Mouse (Mus musculus): ENCODE data around the gene Ccdc102a.
A peak's percentile ranks its signal among the peaks of the same experiment; 100 is the strongest.

Ccdc102a gene

DNA sequence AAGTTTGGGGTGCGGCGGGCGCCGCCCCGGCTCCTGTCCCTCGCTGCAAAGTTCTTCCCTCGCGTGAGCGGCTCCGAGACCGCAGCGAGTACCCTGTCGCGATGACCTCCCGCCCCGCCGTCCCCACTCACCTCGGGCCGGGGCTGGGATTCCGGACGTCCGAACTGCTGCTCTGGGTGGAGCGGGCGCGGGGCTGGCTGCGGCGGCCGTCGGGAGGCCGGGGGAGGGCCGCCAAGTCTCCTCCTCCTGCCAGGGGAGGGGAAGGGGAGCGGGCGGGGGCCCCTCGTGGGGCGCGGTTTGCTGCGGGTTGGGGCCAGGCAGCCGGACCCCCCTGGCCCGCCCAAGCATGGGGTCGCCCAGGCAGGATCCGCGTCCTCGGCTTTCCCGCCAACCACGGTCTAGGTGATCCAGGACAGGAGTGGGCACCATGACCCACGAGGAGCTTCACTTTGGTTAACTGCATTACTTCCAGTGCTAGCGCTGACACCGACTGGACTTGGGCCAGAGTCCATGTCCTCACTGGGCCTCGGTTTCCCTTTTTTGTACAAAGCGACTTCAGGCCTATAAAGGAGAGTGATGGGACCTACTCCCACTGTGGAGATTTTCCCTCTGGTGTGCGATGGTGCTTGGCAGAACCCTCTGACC lies at the start of gene Ccdc102a:
TSS of gene Ccdc102a (minus strand) at position 248 of the 645 bp plus-strand sequence.
- DNase-seq (ENCODE audit: low spot score): peak; percentile 70

DNA sequence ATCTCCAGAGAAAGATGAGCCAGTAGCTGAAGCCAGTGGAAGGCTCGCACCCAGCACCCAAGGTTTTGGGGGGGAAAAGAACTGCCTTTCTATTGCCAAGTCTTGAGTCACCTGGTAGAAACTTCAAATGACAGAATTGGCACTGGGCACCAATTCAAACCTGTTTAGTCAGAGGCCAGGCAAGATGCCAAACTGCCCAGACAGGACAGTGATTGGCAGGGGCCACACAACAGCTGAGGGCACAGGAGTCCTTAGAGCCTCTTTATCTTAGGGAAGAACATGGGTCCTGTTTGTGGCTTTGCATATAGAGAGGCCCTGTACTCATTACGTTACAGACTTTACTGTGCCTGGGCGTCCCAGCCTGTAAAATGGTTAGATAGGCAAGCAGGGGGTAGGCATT lies 49.7 kb upstream of the Ccdc102a start:
- no peak for DNase-seq (ENCODE audit: low spot score)

DNA sequence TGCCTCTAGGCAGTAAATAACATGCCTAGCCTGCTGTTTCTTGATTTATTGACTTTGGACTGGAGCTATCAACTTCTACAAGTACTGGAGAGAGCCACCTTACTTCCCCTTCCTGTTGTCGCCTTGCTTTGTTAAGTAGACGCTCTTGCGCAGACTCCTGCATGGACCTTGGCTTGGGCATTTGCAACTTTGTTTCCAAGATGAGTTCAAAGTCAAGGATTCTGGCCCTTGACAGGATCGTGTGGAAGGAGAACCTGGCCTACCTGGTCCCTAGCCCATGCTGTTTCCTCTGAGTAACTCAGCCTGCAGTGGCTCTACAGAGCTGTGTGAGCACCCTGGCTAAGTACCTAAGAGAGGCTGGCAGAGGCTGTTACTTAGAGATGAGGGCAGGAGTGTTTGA lies 49.2 kb upstream of the Ccdc102a start:
- no peak for DNase-seq (ENCODE audit: low spot score)

DNA sequence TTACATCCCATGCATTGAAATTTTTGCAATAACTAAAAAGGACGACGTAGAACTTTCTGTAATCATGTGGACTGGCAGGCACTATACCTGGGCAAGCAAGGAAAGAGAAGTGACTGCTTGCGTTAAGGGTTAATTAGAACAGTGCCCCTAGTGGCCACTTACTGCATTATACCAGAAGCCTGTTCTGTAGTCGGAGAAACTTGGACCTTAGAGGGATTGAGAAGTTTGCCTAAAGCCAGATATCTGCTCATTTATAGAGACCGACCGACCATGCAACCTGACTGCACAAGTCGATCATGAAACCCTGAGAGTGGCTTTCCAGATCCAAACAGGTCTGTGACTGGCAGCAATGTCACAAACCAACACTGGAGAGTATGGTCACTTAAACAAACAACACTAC lies 48.7 kb upstream of the Ccdc102a start:
- no peak for DNase-seq (ENCODE audit: low spot score)

DNA sequence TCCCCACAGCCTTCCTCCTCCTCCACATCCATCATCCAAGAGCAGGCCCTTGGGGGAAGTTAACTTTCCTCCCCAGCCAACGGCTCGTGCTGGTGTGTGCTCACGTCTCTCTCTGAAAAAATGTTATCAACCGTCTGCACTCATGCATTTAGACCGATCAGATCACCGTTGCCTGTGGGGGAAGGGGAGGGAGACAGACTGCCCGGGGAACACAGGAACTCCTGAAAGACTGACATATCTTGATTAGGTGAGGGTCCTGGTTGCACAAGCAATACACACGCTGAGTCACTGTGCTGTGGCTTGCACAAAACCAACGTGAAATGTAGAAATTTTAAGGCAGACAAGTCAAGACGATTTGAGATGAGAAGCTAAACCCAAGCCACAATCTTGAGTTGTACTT lies 46.9 kb upstream of the Ccdc102a start:
- DNase-seq (ENCODE audit: low spot score): no peak

DNA sequence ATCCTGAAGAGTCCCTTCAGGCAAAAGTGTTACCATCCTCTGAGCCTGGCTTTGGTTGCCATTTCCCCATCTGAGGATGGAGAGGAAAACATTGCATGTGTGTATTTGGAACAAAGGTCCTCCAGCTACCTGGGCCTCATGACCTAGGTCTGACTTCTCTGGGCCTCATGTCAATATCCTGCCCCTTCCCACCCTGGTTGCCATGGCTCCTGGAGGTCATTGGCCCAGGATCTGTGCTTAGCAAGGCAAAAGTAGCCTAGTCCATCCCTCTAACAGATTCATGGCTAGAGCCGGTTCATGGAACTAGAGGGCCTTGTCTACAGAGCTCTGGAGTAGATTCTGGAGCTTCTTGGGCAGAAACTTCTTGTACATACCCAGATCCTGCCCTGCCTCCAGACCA lies 44.3 kb upstream of the Ccdc102a start:
- no peak for DNase-seq (ENCODE audit: low spot score)

DNA sequence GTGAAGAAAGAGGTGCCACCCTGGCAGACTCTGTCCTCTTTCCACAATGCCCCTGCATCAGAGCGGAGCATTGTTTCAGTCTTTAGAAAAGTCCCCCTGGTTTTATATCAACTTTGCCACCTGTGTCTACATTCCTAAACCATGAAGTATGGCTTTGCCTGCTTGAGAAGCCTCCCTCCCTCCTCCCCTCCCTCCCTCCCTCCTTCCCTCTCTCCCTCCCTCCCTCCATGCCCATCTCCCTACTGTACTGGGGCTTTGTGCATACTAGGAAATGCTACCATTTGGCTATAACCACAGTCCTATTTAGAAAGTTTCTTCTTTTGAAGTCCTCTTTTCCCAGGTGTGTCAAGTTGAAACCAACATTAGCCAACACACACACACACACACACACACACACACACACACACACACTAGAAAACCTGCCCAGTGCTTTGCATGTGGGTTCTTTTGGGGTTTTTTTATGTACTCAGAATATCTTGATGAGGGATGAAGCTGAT lies 38.2 kb upstream of the Ccdc102a start:
- no peak for DNase-seq (ENCODE audit: low spot score)

DNA sequence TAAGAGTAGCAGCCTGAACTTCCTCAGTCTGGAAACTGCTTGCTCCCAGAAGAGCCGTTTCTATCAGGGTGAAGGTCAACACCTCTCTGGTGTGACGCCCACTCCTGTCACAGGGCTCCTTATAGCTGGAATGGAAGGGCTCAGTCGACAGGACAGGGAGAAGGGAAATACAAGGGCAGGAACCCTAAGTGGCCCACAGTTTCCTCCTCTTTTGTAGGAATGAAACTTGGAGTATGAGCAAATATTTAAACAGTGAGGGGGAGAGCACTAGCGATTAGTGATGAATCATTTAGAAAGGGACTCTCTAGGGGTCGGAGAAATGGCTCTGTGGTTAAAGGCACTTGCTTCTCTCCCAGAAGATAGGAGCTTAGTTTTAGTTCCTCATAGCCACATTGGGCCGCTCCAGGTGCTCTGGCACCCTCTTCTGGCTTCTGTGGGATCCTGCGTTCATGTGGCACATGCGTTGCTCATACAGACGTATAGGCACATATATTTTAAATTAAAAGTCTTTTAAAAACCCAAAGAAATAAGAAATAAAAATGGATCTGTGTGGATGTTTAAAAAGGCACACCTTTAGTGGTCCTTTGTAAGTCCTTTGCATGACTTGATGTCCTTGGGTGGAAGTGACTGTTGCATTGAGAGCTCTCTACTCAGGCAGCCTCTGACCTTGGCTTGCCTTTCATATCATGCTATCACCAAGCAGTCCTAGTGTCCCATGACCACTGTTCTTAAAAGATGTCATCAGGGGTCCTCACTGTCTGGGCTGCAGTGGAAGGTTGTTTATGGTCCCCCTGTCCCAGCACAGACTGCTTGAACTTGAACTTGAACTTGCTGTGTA lies 37.2 kb upstream of the Ccdc102a start:
- peak; percentile 34 for DNase-seq (ENCODE audit: low spot score)

DNA sequence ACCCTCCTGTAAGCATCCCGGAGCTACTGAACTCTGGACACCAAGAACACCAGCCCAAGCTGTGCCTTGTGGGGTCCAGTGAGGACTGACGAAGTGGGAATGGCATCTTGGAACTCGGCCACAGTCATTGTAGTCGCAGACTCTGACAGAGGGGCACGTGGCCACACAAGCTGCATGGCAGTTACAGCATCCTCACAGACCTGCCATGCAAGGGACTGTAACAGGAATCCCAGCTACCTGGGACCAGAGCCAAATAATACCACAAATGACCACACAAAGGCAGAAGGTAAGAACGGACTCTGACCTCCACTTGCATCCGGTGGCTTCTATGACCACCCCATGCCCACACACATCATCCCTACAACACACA lies 36.5 kb upstream of the Ccdc102a start:
- no peak for DNase-seq (ENCODE audit: low spot score)

DNA sequence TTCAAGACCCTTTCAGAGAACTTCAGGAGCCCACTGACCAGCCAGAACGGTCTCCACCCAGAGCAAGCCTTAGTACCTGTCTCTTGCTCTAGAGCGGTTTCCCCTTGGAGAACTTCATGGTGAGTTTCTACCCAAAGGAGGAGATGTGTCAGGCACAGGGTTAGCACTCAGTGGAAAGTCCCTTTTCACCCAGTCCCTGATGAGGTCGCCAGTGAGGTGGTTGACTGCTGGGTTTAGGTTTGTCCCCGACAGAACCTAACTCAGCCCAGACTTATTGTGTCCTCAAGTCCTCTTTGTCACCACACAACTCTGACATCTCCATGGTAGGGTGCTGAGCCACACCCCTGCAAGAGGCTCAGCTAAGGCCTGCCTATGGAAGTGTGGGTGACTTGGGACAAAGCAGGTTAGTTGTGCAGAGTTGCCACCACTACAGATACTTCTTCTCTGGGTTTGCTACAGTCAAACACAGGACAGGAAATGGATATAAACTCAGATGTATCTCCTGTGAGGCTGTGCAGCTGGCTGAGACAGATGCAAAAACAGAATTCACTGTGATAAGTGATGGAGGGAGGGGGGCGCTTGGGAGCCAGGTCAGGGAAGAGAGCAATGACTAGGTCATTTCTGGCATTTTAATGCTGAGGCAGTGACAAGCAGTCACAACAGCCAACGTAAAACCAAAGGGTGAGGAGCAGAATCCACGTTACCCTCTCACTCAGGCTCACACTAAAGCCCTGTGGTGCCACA lies 35.9 kb upstream of the Ccdc102a start:
- no peak for DNase-seq (ENCODE audit: low spot score)

DNA sequence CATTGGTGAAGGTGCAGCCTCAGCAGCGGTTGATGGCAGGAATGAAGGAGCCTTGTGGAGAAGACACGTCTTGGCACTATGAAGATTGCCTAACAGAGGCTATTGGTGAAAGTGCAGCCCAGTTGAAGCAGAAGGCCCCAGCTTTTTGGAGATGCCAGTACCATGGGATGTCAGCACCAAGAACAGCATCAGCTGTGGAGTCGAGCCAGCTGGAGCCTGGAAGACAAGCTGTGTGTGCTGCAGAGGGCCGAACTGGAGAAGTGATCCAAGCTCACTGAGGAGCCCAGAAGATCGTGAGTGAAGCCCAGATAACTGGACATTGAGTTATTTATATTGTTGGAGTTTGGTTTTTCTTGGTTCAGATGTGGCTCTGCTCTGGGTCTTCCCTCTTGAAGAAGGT lies 34.2 kb upstream of the Ccdc102a start:
- DNase-seq (ENCODE audit: low spot score): no peak

DNA sequence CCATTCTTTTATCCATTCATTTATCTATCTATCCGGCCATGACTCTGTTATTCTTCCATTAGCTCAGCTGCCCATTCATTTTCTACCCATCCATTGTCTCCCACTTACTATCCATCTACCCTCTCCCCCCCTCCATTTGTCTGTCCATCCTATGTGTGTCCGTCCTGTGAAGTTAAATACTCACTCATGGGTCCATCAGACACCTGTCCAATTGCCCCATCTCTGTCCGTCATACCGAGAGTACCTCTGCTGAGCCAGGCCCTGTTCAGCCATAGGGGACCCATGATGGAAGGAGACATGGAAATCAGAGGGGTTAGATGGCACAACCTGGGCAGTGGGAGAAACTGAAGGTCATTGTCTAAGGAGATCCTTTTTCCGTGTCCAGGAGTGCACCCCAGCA lies 32.6 kb upstream of the Ccdc102a start:
- DNase-seq (ENCODE audit: low spot score): no peak

DNA sequence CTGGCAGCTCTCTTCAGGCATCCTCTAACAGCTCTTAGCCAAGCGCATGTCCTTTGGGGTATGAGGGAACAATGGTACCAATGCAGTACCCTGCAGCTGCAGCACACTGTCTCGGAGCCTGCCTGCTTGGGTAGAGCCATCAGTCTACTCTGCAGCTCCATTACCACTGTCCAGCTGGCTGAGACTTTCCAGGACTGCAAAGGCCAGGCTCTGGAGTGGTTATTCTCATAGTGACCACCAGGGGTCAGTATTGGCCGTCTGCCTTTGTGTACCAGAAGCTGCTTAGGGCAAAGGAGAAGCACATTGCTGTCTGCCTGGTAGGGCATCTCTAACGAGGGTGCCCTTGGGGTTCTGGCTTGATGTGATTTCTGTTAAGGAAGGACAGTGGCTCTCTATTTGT lies 32.1 kb upstream of the Ccdc102a start:
- peak; percentile 63 for DNase-seq (ENCODE audit: low spot score)

DNA sequence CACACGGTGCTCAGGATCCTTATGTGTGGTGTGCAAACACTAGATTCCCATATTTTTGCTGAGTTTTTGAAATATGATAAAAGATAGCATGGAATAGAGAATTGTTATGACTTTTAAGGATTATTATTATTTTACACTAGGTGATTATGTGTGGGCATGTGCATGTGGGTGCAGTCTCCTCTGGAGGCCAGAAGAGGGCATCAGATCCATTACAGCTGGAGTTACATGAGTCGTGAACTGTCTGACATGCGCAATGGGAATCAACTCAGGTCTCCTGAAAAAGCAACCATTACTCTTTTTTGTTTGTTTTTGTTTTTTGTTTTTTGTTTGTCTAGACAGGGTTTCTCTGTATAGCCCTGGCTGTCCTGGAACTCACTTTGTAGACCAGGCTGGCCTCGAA lies 31.1 kb upstream of the Ccdc102a start:
- no peak for DNase-seq (ENCODE audit: low spot score)

DNA sequence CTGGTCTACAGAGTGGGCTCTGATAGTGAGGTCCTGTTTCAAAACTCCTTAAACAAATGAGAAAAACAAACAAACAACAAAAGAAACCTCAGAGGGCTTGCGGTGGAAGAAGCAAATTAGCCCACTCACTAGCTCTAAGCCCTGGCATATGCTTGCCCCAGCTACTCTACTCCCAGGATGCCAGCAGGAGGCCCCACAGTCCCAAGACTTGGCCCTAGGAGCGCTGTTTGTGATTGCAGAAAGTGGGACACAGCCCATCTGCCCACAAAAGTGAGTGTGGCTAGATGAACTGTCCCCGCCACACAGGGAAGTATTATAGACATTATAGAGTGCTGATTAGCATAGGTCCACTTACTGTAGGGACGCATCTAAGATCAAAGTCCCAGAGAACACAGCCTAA lies 30.5 kb upstream of the Ccdc102a start:
- no peak for DNase-seq (ENCODE audit: low spot score)

DNA sequence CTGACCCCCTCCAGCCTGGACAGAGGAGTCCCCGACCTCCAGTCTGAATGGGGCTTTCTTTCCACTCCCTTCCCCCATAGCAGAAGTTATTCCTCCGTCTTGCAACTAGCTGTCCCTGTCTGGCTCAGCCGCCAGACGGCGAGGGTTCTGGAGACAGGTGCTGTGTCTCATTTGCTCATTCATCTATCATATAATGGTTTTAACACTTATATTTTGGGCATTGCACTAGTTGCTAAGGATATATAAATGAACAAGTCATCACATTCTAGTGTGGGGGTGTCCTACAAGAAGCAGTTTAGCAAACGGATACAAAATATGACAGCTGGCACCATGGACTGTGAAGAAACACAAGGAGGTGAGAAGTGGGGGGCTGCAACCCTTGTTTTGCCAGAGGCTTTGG lies 27.3 kb upstream of the Ccdc102a start:
- DNase-seq (ENCODE audit: low spot score): no peak

DNA sequence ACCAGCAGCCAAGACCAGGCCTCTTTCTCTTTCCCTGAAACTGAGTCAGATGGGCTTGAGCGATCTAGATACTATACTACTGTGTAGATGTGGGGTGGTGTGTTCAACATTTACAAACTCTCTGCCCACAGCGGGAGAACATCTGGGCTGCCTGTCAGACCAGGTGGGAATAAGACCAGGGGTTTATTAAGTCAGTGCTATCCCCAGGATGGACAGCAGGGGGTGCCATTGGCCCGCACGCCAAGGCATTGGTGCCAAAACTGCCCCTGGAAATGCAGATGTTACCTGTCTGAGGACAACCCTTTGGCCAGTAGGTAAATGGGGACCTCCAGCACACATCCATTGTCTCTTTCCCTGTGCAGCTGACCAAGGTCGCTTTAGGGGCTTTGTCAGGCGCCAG lies 24.7 kb upstream of the Ccdc102a start:
- peak; percentile 52 for DNase-seq (ENCODE audit: low spot score)

DNA sequence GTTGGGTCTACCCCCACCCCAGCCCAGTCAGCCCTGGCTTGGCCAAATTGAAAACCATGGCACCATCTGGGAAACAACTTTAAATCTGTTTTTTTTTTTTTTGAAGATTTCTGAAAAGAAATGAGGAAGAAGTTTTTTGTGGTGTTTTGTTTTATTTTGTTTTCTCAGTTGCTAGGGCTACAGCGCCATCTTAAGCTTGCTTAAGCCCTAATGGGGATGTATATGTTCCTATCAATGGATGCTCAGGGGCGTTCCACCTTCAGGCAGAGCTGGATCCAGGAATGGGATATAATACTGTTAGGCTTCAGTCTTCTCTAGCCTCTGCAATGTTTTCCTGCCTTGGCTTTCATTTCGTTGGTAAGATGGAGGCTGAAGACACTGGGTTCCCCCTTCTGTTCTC lies 17.3 kb upstream of the Ccdc102a start:
- no peak for DNase-seq (ENCODE audit: low spot score)

DNA sequence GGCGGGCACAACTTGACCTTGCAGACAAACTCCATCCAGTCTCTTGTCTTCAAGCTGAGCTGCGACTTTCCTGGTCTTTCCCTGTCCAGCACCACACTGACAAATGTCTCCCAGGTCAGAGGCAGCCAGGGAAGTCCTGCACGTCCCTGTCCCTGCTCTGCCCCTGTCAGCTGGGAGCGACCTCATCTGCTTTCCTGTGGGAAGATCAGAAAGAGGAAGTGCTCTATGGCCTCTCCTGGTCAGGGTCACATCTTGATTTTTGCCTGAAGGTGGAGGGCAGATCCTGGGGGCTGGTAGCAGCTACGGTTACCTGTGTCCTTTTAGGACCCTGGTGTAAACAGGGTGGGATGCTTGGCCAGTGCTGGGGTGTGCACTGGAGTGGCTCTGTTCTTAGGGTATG lies 16.0 kb upstream of the Ccdc102a start:
- DNase-seq (ENCODE audit: low spot score): no peak

DNA sequence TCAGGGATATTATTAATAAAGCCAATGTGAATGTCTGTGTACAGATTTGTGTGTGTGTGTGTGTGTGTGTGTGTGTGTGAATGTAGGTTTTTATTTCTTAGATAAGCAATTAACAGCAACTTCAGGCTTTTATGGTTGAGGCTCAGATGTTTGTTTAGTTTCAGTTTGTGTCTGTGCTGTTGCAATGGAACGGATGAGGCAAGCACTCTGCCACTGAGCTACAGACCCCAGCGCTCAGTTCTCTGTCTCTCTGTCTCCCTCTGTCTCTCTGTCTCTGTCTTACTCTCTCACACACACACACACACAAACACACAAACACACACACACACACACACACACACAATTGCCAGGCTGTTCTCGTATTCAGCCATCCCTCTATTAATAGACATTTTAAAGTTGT lies 10.3 kb upstream of the Ccdc102a start:
- DNase-seq (ENCODE audit: low spot score): no peak

DNA sequence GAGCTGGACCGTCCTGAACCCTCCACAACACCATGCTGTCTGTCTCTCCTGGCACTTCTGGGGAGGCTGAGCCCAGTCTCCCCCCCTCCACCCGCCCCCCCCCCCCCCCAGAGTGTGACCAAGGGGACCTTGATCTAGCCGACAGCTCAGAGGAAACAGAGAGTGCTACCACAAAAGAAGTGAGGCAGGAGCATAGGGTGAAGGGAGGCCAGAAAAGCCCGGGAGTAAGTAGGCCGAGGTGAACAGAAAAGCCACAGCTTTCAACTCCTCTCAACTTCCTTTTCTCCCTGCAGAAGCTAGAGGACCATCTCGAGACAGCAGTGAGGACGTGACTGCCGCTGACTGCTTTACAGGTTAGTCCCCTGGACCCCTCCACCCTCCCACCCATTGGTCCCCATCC lies 5.5 kb upstream of the Ccdc102a start, which contains the start of gene Adgrg5:
TSS of gene Adgrg5 (plus strand) at position 290 of the 400 bp plus-strand sequence.
- DNase-seq (ENCODE audit: low spot score): no peak

DNA sequence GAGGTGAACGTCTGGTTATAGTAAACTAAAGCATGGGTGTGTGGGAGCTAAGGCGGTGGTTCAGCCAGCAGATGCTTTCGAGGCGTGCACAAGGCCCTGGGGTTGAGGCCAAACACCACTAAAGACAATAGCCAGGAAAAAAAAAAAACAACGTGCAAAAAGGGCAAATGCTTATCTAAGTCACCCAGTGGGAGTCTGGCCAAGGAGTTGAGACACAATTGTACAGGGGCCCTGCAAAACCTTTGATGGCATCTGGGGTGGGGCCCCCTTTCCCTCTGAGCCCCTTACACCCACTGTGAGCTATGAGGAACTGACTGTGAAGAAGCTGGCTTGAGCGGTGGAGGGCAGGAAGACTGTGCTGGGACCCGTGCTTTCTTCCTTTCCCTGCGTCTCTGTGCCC lies 4.7 kb upstream of the Ccdc102a start:
- no peak for DNase-seq (ENCODE audit: low spot score)

DNA sequence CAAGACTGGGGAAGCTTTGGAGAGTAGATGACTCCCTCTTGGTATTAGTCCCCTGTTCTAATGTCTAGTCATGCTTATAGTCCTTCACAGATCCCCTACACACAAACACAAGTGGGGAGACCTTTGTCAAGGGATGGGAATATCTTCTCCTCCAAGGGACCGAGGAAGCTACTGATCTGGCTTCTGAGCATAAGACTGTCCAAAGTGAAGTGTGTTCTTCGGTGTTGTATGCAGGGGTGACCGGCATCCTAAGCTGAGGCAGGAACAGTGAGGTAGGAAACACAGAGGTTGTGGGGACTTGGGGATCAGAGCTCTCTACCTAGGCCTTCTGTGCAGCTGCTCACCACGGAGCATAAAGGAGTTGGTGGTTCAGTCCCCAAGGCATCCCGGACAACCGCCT lies 4.3 kb upstream of the Ccdc102a start:
- no peak for DNase-seq (ENCODE audit: low spot score)

Measured in ovary, postnatal 36 days (tissue).